Mouse (Mus musculus): ENCODE measurements around the gene Pagr1a. TPM values are rescaled to one million over a fixed set of nuclear protein-coding genes. Genes with fewer than 3 reads are reported as not detected.

Gene Pagr1a
- polyA plus RNA-seq, 1 experiment from 2014 or later = 20.7 TPM

GRCm38 (mm10) chr7:126982054-126982453 lies 35.1 kb downstream of the Pagr1a start:
- no peak for DNase-seq (ENCODE audit: low spot score)
- H3K4me2 ChIP-seq (replicated peaks; ENCODE audit: low read depth, low read length) = no peak overlapping the region
- no peak overlapping the region for H3K4me3 ChIP-seq (ENCODE audit: low read depth, low read length)
- no peak for ATAC-seq
- no peaks in the 10 kb centered on the region for H3K9me3 ChIP-seq (ENCODE audit: low read length)
- H3K4me1 ChIP-seq (ENCODE audit: insufficient read depth, low read depth, low read length) = peaks cover 2% of the 10 kb centered on the region; the same call in 1 of the 2 replicates
- TF ChIP-seq CTCF (IDR thresholded peaks at IDR 0.05) (no peak), EP300 (IDR thresholded peaks at IDR 0.05) (no peak)
- WGBS = 78% methylated on average over 4 of the region's 4 CpGs
- H3K9ac ChIP-seq (replicated peaks; ENCODE audit: low read depth) = no peak overlapping the region
- peaks cover 7% of the 10 kb centered on the region for H3K36me3 ChIP-seq (ENCODE audit: insufficient read depth, low read length)
- no peaks in the 10 kb centered on the region for H3K27me3 ChIP-seq (replicated peaks; ENCODE audit: insufficient read depth, low read length)
- H3K27ac ChIP-seq (ENCODE audit: low read length) = no peak overlapping the region

GRCm38 (mm10) chr7:126981601-126982000 lies 35.6 kb downstream of the Pagr1a start:
- peaks cover 7% of the 10 kb centered on the region for H3K36me3 ChIP-seq (ENCODE audit: insufficient read depth, low read length)
- H3K27ac ChIP-seq (ENCODE audit: low read length) = no peak overlapping the region
- no peaks in the 10 kb centered on the region for H3K27me3 ChIP-seq (replicated peaks; ENCODE audit: insufficient read depth, low read length)
- H3K4me3 ChIP-seq (ENCODE audit: low read depth, low read length) = no peak overlapping the region
- H3K4me2 ChIP-seq (replicated peaks; ENCODE audit: low read depth, low read length) = no peak overlapping the region
- H3K9ac ChIP-seq (replicated peaks; ENCODE audit: low read depth) = no peak overlapping the region
- TF ChIP-seq EP300 (IDR thresholded peaks at IDR 0.05) = no peak
- no peak for TF ChIP-seq CTCF (IDR thresholded peaks at IDR 0.05)
- no peak for ATAC-seq
- no peaks in the 10 kb centered on the region for H3K9me3 ChIP-seq (ENCODE audit: low read length)
- peaks cover 5% of the 10 kb centered on the region for H3K4me1 ChIP-seq (ENCODE audit: insufficient read depth, low read depth, low read length)
- no peak for DNase-seq (ENCODE audit: low spot score)
- WGBS = 88% methylated on average over 2 of the region's 2 CpGs

GRCm38 (mm10) chr7:126978841-126979240 lies 38.3 kb downstream of the Pagr1a start:
- Histone ChIP-seq H3K9ac (replicated peaks; ENCODE audit: low read depth) (no peak overlapping the region), H3K9me3 (ENCODE audit: low read length) (no peaks in the 10 kb centered on the region), H3K4me1 (ENCODE audit: insufficient read depth, low read depth, low read length) (peaks cover 5% of the 10 kb centered on the region), H3K27me3 (replicated peaks; ENCODE audit: insufficient read depth, low read length) (no peaks in the 10 kb centered on the region), H3K4me2 (replicated peaks; ENCODE audit: low read depth, low read length) (no peak overlapping the region), H3K27ac (ENCODE audit: low read length) (no peak overlapping the region), H3K4me3 (ENCODE audit: low read depth, low read length) (no peak overlapping the region), H3K36me3 (ENCODE audit: insufficient read depth, low read length) (peaks cover 7% of the 10 kb centered on the region)
- no peak for TF ChIP-seq CTCF (IDR thresholded peaks at IDR 0.05)
- TF ChIP-seq EP300 (IDR thresholded peaks at IDR 0.05) = no peak
- 80% methylated on average over 6 of the region's 6 CpGs for WGBS
- ATAC-seq (no peak), DNase-seq (ENCODE audit: low spot score) (no peak)

- Histone ChIP-seq H3K9me3 (ENCODE audit: low read length) (no peaks in the 10 kb centered on the region), H3K36me3 (ENCODE audit: insufficient read depth, low read length) (peaks cover 7% of the 10 kb centered on the region), H3K27me3 (replicated peaks; ENCODE audit: insufficient read depth, low read length) (no peaks in the 10 kb centered on the region), H3K4me2 (replicated peaks; ENCODE audit: low read depth, low read length) (peak overlapping the region; percentile 83), H3K4me3 (ENCODE audit: low read depth, low read length) (peak overlapping the region; percentile 99), H3K27ac (ENCODE audit: low read length) (peak overlapping the region; percentile 99), H3K4me1 (ENCODE audit: insufficient read depth, low read depth, low read length) (peaks cover 5% of the 10 kb centered on the region), H3K9ac (replicated peaks; ENCODE audit: low read depth) (peak overlapping the region; percentile 98)
- TF ChIP-seq EP300 (IDR thresholded peaks at IDR 0.05) = peak; percentile 28; the same call in 1 of the 2 replicates
- TF ChIP-seq CTCF (IDR thresholded peaks at IDR 0.05) = no peak
- ATAC-seq (peak; percentile 27; the same call in 1 of the 2 replicates), DNase-seq (ENCODE audit: low spot score) (peak; percentile 35)
- WGBS = 18% methylated on average over 14 of the region's 14 CpGs
Measured at GRCm38 (mm10) chr7:126976878-126977459, 40.2 kb downstream of the Pagr1a start.

- 1% methylated on average over 51 of the region's 55 CpGs for WGBS
- DNase-seq (ENCODE audit: low spot score) = peak; percentile 98
Measured at GRCm38 (mm10) chr7:126975950-126976866, 40.9 kb downstream of the Pagr1a start, which contains the start of gene Cdiptos. TSS of gene Cdiptos (minus strand) at chr7:126976098.

GRCm38 (mm10) chr7:126975893-126975949 lies 41.4 kb downstream of the Pagr1a start, which contains the start of gene Cdipt:
TSS of gene Cdipt (plus strand) at chr7:126975914.
- Histone ChIP-seq H3K27ac (ENCODE audit: low read length) (peak within 1 kb of the TSS; percentile 99), H3K9ac (replicated peaks; ENCODE audit: low read depth) (peak within 1 kb of the TSS; percentile 98), H3K4me1 (ENCODE audit: insufficient read depth, low read depth, low read length) (peaks cover 5% of the 10 kb centered on the region), H3K27me3 (replicated peaks; ENCODE audit: insufficient read depth, low read length) (no peaks in the 10 kb centered on the region), H3K4me2 (replicated peaks; ENCODE audit: low read depth, low read length) (peak within 1 kb of the TSS; percentile 83), H3K4me3 (ENCODE audit: low read depth, low read length) (peak within 1 kb of the TSS; percentile 99), H3K9me3 (ENCODE audit: low read length) (no peaks in the 10 kb centered on the region), H3K36me3 (ENCODE audit: insufficient read depth, low read length) (peaks cover 7% of the 10 kb centered on the region)
- TF ChIP-seq EP300 (IDR thresholded peaks at IDR 0.05) = no peak
- TF ChIP-seq CTCF (IDR thresholded peaks at IDR 0.05) = no peak
- 0% methylated on average over 1 of the region's 1 CpGs for WGBS
- DNase-seq (ENCODE audit: low spot score) (no peak), ATAC-seq (no peak)

More at GRCm38 (mm10) chr7:126975950-126976866, 40.9 kb downstream of the Pagr1a start, which contains the start of gene Cdiptos:
- Histone ChIP-seq H3K4me3 (ENCODE audit: low read depth, low read length) (peak within 1 kb of the TSS; percentile 99), H3K36me3 (ENCODE audit: insufficient read depth, low read length) (peaks cover 7% of the 10 kb centered on the region), H3K27ac (ENCODE audit: low read length) (peak within 1 kb of the TSS; percentile 99), H3K27me3 (replicated peaks; ENCODE audit: insufficient read depth, low read length) (no peaks in the 10 kb centered on the region), H3K9ac (replicated peaks; ENCODE audit: low read depth) (peak within 1 kb of the TSS; percentile 98), H3K4me2 (replicated peaks; ENCODE audit: low read depth, low read length) (peak within 1 kb of the TSS; percentile 83), H3K9me3 (ENCODE audit: low read length) (no peaks in the 10 kb centered on the region), H3K4me1 (ENCODE audit: insufficient read depth, low read depth, low read length) (peaks cover 5% of the 10 kb centered on the region)
- peak; percentile 96 for ATAC-seq
- TF ChIP-seq EP300 (IDR thresholded peaks at IDR 0.05) (peak; percentile 66; the same call in 1 of the 2 replicates), CTCF (IDR thresholded peaks at IDR 0.05) (peak; percentile 98)
